Mouse (Mus musculus) embryo, embryonic 9.5 days (tissue): ENCODE data around the gene Gpr88.
"Not testable (repeated sequence)": the region's sequence is repeated elsewhere in the genome, so short reads cannot be mapped to it uniquely, and the experiment has no call there.

ENCODE experiments used
- DNase-seq: peaks from one replicate; pipeline ENCODE4 v3.0.0-alpha.2; 2017; ENCODE audit errors: extremely low spot score

Gene Gpr88

GRCm38 (mm10) chr3:116242685-116243084 lies 10.6 kb downstream of the Gpr88 start:
- DNase-seq = no peak

- no peak for DNase-seq
Measured at GRCm38 (mm10) chr3:116237527-116237926, 15.8 kb downstream of the Gpr88 start.

- DNase-seq = no peak
Measured at GRCm38 (mm10) chr3:116236856-116237255, 16.4 kb downstream of the Gpr88 start.

DNA sequence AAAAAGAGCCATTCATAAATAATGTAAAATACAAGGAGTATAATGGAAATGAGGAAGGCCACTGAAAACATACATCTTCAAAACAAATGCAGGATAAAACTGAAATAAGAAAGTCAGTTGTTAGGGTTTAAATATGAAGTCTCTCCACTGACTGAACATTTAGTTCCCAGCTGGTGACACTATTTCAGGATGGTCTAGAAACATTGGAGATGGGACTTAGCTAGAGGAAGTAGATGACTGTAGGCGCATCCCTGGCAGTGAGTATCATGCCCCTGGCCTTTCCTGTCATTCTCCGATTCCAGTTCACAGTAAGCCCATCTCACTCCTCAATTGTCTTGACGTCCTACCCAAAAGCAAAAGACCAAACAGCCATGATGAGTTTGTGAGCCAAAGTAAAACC lies 19.8 kb downstream of the Gpr88 start:
- DNase-seq = no peak

GRCm38 (mm10) chr3:116232763-116233162 lies 20.5 kb downstream of the Gpr88 start:
- DNase-seq = no peak

DNA sequence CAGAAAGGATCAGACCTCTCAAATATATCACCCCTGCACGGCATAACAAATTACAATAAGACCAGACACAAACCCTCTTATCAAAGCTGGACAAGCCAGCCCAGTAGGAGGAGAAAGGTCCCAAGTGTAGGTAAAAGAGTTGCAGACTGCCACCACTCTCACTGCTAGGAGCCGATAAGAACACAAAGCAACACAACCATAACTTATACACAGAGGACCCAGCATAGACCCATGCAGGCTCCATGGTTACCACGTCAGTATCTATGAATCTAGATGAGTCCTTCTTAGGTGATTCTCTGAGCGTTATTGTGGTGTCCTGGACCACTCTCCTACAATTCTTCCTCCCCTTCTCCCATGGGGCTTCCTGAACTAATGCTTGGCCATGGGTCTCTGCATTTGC lies 24.0 kb downstream of the Gpr88 start:
- DNase-seq = no peak

DNA sequence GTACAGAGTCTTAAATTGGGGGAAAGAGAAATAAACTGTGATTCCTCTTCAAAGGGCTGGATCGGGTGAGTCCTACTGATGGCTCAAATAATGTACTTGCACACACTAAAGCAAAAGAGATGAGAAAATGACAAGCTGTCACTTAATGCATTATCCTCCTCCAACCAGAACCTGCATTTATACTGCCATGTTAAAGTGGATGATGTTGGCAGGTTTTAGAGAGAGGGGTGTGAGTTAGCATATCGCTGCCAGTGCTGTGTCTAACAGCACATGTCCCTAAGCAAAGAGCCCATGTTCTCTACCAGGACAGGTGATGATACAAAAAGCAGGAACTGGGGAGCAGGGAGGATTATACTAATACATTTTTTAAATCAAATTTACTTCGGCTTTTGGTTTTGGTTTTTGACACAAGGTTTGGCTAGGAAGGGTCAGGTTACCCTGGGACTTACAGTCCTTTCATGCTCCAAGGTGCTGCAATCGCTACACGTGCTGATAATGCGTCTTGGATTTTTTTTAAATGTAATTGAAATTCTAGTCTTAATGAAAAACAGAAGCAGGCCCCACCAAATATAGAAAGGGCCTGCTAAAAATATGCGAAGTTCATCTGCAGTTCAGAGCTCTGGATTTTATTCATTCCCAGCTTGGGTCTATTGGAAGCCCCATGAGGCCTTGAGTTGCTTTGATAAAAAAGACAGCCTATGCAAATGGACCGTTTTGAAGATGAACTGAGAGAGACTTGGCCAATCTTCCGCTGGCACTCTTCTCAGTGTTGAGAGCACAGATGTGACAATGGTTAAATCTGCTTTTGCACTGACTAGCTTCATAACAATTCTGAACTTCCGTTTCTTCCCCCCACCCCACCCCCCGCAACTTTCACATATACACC lies 24.7 kb downstream of the Gpr88 start:
- DNase-seq = no peak

GRCm38 (mm10) chr3:116227383-116227782 lies 25.9 kb downstream of the Gpr88 start:
- DNase-seq = no peak

GRCm38 (mm10) chr3:116226915-116227314 lies 26.4 kb downstream of the Gpr88 start:
- DNase-seq = no peak

GRCm38 (mm10) chr3:116222511-116223243 lies 30.6 kb downstream of the Gpr88 start:
- DNase-seq = no peak

DNA sequence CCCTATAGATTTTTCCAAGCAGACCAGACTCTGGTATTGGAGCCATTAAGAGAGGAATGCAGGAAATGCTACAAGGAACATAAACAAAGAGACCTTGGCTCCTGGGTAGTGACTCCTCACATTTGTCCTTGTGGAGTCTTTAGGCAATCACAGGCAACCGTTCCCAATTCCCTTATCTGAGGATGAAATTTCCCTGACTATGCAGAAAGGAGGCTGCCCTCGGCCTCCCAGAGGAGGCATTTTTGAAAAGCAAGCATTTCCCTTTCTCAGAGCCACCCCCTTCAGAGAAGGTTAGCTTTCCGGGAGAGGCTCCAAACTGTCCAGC lies 31.7 kb downstream of the Gpr88 start:
- DNase-seq = no peak

GRCm38 (mm10) chr3:116220980-116221685 lies 32.2 kb downstream of the Gpr88 start:
- DNase-seq = peak; percentile 8

GRCm38 (mm10) chr3:116217398-116217797 lies 35.9 kb downstream of the Gpr88 start:
- not testable (repeated sequence) for DNase-seq

DNA sequence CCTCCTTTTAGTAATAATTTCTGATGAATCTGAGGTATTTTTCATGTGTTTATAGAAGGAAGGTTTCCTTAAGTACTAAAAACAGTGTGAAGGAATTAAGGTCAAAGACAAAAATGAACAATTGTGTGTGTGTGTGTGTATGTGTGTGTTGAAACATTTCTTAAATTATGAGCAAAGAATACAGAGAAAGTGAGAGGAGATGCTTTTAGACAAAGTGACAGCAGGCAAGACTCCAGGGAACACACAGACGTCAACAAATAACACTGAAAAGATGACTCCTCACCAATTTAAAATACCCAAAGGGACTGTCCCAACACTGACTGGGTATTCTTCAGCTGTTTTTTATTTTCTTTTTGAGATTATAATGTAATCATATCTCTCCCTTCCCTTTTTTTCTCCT lies 37.0 kb downstream of the Gpr88 start:
- DNase-seq = no peak

GRCm38 (mm10) chr3:116211639-116212038 lies 41.7 kb downstream of the Gpr88 start:
- DNase-seq = no peak

DNA sequence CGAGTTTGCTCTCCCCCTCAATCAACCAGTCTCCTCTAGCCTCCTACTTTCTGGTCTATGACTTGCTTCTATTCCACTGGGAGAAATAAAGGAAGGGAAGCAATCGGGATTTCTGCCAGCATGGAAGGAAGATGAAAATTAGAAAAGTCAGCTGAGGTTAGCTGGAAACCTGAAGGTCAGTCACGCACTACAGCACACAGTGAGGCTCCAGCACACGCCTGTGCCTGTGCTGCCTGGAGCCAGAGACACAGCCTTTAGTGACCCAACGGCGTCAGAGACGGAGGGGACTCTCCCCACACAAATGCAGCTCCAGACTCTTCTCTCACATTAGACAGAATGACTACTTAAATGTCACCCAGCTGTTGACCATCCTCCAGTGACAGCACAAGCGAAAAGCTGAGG lies 42.6 kb downstream of the Gpr88 start:
- DNase-seq = no peak

DNA sequence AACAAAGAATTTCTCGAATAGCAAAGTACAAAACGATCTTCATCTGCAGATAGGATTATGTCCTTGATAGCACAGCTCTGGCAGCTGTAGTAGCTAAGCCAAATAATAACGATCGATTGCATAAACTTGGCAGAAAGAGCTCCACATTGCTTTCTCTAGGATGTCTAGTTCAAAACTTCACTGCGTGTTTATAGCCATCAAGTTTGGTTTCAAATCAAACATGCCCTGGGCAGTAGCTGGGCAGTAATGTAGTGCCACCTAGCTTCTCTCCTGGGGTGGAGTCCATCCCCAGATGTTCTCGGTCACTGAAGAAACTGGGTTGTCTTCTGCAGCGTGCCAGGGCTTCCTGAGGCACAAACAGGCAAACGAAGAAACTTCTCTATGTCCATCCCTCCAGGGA lies 44.1 kb downstream of the Gpr88 start:
- no peak for DNase-seq

- DNase-seq = no peak
Measured at GRCm38 (mm10) chr3:116206306-116206834, 46.9 kb downstream of the Gpr88 start.

DNA sequence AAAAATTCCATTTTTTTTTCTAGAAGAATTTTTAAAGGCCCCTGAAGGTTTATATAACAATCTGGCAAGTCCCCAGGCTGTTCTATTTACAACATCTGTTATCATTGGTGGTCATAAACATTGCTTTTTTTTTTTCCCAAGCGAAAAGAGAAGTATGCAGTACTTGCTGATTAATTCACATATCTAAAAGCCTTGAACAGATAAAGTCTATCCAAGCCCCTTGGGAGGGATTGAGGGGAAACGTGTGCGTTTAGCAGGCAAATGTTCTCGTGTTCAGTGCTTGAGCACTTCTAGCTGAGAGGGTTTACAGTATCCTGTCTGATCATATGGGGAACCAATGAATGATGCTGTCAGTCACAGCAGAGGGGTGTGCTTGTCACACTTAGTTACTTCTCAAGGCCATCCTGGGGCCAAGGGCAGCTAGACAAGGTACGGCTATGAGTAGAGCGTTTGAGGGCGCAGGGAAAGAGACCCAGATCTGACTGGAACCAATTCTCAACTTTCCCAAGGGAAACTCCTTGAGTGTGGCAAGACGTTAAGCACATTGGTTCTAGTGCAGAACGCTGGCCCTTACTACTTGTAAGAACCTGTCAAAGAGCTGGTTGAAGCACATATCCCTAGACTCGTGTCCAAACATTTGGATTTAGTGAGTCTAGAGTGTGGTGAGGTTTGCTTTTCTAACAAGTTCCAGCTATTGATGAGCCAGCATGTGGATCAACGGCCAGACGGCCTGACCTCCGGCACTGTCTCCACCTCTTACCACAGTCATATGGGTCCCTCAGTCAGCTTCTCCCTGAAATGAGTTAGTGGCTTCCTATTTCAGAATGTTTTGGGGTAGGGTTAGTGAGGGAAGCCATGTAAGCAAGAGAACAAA lies 47.7 kb downstream of the Gpr88 start:
- DNase-seq = no peak

GRCm38 (mm10) chr3:116204643-116205042 lies 48.7 kb downstream of the Gpr88 start:
- no peak for DNase-seq

DNA sequence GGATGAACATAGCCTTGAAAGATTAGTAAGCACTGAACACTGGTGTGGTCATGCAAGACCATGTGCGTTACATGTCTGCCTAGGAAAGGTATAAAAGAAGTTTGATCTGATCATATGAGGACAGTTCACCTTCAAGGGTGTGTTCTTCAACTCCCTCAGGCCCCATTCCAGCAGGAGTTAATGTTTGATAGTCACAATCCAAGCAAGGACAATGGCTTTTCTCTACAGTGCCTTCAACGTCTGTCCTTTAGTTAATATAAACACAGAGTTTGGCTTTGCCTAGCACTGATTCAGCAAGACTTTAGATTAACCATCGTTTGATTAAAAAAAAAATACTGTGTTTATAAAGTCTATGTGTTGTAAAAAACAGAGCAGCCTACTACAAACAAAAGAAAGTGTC lies 49.4 kb downstream of the Gpr88 start:
- DNase-seq = no peak
